Comparison of ENCODE assay signal across 9 mouse cellular contexts in genomic region chr2:13558607-13559262, GRCm38 (mm10). TPM values are rescaled to one million over a fixed set of nuclear protein-coding genes. Genes with fewer than 3 reads are reported as not detected.
DNase-seq lines count a peak whose midpoint lies in the region; ATAC-seq lines count a peak whose summit lies in the region.
"Had no signal": no experiment of that assay in that cellular context is flagged by ENCODE, and none has a peak within 500 bp of the region (broad histone marks: within the 10 kb centered on the region; RNA-seq: fewer than 3 reads in every experiment).

No protein-coding gene starts in this region.

- ATAC-seq in midbrain, embryonic 14.5 days (ENCODE audit: low FRiP score, low TSS enrichment), result no peak
- no peak for ATAC-seq in midbrain, embryonic 13.5 days
- ATAC-seq in inflammation-experienced regulatory T-cells, adult 6 months, result peak; percentile 94
- ATAC-seq in neutrophil, adult 5-6 weeks (ENCODE audit: extremely low read depth, insufficient number of reproducible peaks, low FRiP score, poor library complexity, severe bottlenecking), result peak; percentile 100

- H3K4me2 ChIP-seq in midbrain, embryonic 14.5 days (ENCODE audit: low read length), result no peak overlapping the region
- H3K4me2 ChIP-seq in midbrain, embryonic 13.5 days (replicated peaks), result no peak overlapping the region

- H3K27me3 ChIP-seq in midbrain, embryonic 14.5 days (ENCODE audit: control insufficient read depth, insufficient read depth, low read length), result no peaks in the 10 kb centered on the region
- H3K27me3 ChIP-seq in midbrain, embryonic 13.5 days, result no peaks in the 10 kb centered on the region

- H3K36me3 ChIP-seq in midbrain, embryonic 14.5 days (ENCODE audit: control insufficient read depth, insufficient read depth, low read length), result no peaks in the 10 kb centered on the region
- H3K36me3 ChIP-seq in midbrain, embryonic 13.5 days, result no peaks in the 10 kb centered on the region

- no peaks in the 10 kb centered on the region for H3K4me1 ChIP-seq in midbrain, embryonic 14.5 days (ENCODE audit: control insufficient read depth, insufficient read depth, low read length)
- no peaks in the 10 kb centered on the region for H3K4me1 ChIP-seq in midbrain, embryonic 13.5 days (replicated peaks)

- H3K9ac ChIP-seq in midbrain, embryonic 14.5 days (replicated peaks; ENCODE audit: low read length), result no peak overlapping the region
- no peak overlapping the region for H3K9ac ChIP-seq in midbrain, embryonic 13.5 days (replicated peaks)

- no peak overlapping the region for H3K27ac ChIP-seq in midbrain, embryonic 14.5 days (replicated peaks; ENCODE audit: low read depth, low read length)
- H3K27ac ChIP-seq in midbrain, embryonic 13.5 days, result no peak overlapping the region

- 45% methylated on average over 5 of the region's 5 CpGs for WGBS in midbrain, embryonic 14.5 days
- WGBS in midbrain, embryonic 13.5 days, result 46% methylated on average over 5 of the region's 5 CpGs

- no peaks in the 10 kb centered on the region for H3K9me3 ChIP-seq in midbrain, embryonic 14.5 days (ENCODE audit: control insufficient read depth, low read length)
- H3K9me3 ChIP-seq in midbrain, embryonic 13.5 days, result no peaks in the 10 kb centered on the region

- H3K4me3 ChIP-seq in midbrain, embryonic 14.5 days (replicated peaks; ENCODE audit: low read depth, low read length), result no peak overlapping the region
- H3K4me3 ChIP-seq in midbrain, embryonic 13.5 days (replicated peaks), result no peak overlapping the region

- peak; percentile 14 for DNase-seq in midbrain, embryonic 14.5 days
- peak; percentile 67 for DNase-seq in adipocyte (ENCODE audit: low spot score)
- no peak for DNase-seq in adrenal gland, postnatal 4 days (ENCODE audit: low spot score in 2 of 2)
- DNase-seq in cerebellum, adult 8-10 months, result no peak
- DNase-seq in cerebellum, adult 11-12 months, result no peak
- DNase-seq: cerebellum, postnatal 14 days had no signal

RNA-seq across cellular contexts. Expression of gene Trdmt1, which starts 14.3 kb away (rescaled TPM):
- polyA plus RNA-seq in midbrain, embryonic 14.5 days (2014; fragmentation: Nextera tagmentation; extraction: Ambion mirVana), result 8.6 and 8.9 TPM in 2 replicates
- 7.1 and 8.0 TPM in 2 replicates for polyA plus RNA-seq in midbrain, embryonic 13.5 days (2015; fragmentation: Nextera tagmentation; extraction: Ambion mirVana)
- polyA plus RNA-seq in inflammation-experienced regulatory T-cells, adult 6 months (2017; shearing (Covaris generic)), result 10 to 100 TPM; 14.5 to 17.6 (median 15.4) TPM
- total RNA-seq in neutrophil, adult 5-6 weeks (2017), result 7.0 and 10.0 TPM in 2 replicates
- 1 to 10 TPM; 7.8 to 9.4 TPM for total RNA-seq in adrenal gland, postnatal 4 days (2021)

RNA-seq across cellular contexts. Expression of gene Vim, which starts 15.0 kb away (rescaled TPM):
- polyA plus RNA-seq in midbrain, embryonic 14.5 days (2014; fragmentation: Nextera tagmentation; extraction: Ambion mirVana), result 432 and 607 TPM in 2 replicates
- 773 and 781 TPM in 2 replicates for polyA plus RNA-seq in midbrain, embryonic 13.5 days (2015; fragmentation: Nextera tagmentation; extraction: Ambion mirVana)
- polyA plus RNA-seq in inflammation-experienced regulatory T-cells, adult 6 months (2017; shearing (Covaris generic)), result 100 to 1,000 TPM; 319 to 903 (median 331) TPM
- total RNA-seq in neutrophil, adult 5-6 weeks (2017), result 1,125 and 1,268 TPM in 2 replicates
- total RNA-seq in adrenal gland, postnatal 4 days (2021), result 100 to 1,000 TPM; 525 to 537 TPM

Comparison
In these comparisons a context has a peak if more than half of its experiments do, and no peak if none do; other contexts are left out.
1. ATAC-seq: peak in inflammation-experienced regulatory T-cells, adult 6 months (single experiment) and neutrophil, adult 5-6 weeks (single experiment); none in midbrain, embryonic 14.5 days (single experiment) and midbrain, embryonic 13.5 days (single experiment).
2. DNase-seq: peak in midbrain, embryonic 14.5 days (single experiment) and adipocyte (single experiment); none in adrenal gland, postnatal 4 days (0 of 2), cerebellum, adult 8-10 months (single experiment) and cerebellum, adult 11-12 months (single experiment).